Mouse (Mus musculus): Measurements from ENCODE around the gene Stil. TPM values are rescaled to one million over a fixed set of nuclear protein-coding genes. Genes with fewer than 3 reads are reported as not detected.

Gene Stil
- total and polyA plus RNA-seq, 3 experiments = 0.08 to 0.36 TPM; not detected in 1

DNA sequence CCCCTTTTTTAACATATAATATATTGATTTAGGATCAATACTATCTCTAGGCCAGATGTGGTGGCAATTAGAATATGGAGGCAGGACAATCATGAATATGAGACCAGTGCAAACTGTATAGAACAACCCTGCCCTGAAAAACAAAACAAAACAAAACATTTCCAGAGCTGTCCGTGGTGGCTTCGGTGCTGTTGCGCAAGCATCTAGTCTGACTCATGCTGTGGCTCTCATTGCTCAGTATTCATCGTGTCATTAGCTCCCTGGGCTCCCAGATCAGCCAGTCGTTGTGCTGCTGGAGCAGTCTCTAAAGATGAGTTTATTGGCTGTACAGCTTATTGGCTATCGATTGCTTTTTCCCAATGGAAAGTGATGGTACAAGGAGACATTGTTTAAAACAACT is 35.1 kb downstream of the Stil start:
- H3K4me3 ChIP-seq = no peak overlapping the region
- no peak for TF ChIP-seq EP300 (IDR thresholded peaks at IDR 0.05; ENCODE audit: insufficient read depth, low read depth, low read length)
- TF ChIP-seq POLR2A (IDR thresholded peaks at IDR 0.05; ENCODE audit: insufficient read depth, low read depth, low read length) = no peak
- no peak for TF ChIP-seq CTCF (IDR thresholded peaks at IDR 0.05)
- H3K9ac ChIP-seq (ENCODE audit: low read depth, low read length) = no peak overlapping the region
- WGBS = 66% methylated on average over 6 of the region's 6 CpGs
- no peak overlapping the region for H3K27ac ChIP-seq
- H3K79me2 ChIP-seq (replicated peaks; ENCODE audit: control insufficient read depth, insufficient read depth, low read length) = no peaks in the 10 kb centered on the region
- no peaks in the 10 kb centered on the region for H3K4me1 ChIP-seq (ENCODE audit: control insufficient read depth, insufficient read depth, low read length)
- H3K36me3 ChIP-seq (ENCODE audit: control insufficient read depth, insufficient read depth, low read length) = no peaks in the 10 kb centered on the region
- H3K27me3 ChIP-seq (ENCODE audit: control insufficient read depth, insufficient read depth, low read length) = no peaks in the 10 kb centered on the region
- peak in 1 of 2 experiments; percentile 11 for DNase-seq
- intact Hi-C loops (cut with DNase I) = no loop called here

DNA sequence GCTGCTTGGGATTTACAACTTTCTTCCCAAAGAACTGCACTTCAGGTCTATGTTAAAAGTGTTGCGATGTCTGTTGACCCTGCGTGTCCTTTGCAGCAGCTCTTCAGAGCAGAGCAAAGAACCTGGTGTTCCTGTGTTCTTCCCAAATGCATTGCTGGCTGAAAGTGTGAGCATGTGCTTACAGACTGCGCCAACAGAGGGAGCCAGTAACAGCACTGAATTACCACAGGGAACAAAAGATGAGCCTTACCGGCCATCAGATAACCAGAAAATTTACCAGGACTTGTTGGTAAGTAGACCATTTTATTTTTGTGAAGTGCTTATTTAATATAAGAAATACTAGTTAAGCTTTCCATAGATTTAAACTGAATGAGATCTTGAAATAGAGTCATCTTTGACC is 38.3 kb downstream of the Stil start:
- Histone ChIP-seq H3K4me1 (ENCODE audit: control insufficient read depth, insufficient read depth, low read length) (no peaks in the 10 kb centered on the region), H3K4me3 (no peak overlapping the region), H3K27ac (no peak overlapping the region), H3K27me3 (ENCODE audit: control insufficient read depth, insufficient read depth, low read length) (no peaks in the 10 kb centered on the region), H3K36me3 (ENCODE audit: control insufficient read depth, insufficient read depth, low read length) (no peaks in the 10 kb centered on the region), H3K9ac (ENCODE audit: low read depth, low read length) (no peak overlapping the region), H3K79me2 (replicated peaks; ENCODE audit: control insufficient read depth, insufficient read depth, low read length) (no peaks in the 10 kb centered on the region)
- DNase-seq = peak; percentile 34 to 60
- WGBS = 29% methylated on average over 4 of the region's 4 CpGs
- TF ChIP-seq POLR2A (IDR thresholded peaks at IDR 0.05; ENCODE audit: insufficient read depth, low read depth, low read length) (no peak), CTCF (IDR thresholded peaks at IDR 0.05) (peak; percentile 93)
- intact Hi-C loops (cut with DNase I) = loop anchor here (1.0 kb wide), 1 partner anchor 47 kb away; no protein-coding TSS in a partner anchor

GRCm38 (mm10) chr4:115045621-115046020 is 45.7 kb downstream of the Stil start:
- no peak for DNase-seq
- intact Hi-C loops (cut with DNase I) = no loop called here
- 68% methylated on average over 3 of the region's 3 CpGs for WGBS

GRCm38 (mm10) chr4:115047750-115048149 is 47.8 kb downstream of the Stil start:
- no peaks in the 10 kb centered on the region for H3K36me3 ChIP-seq (ENCODE audit: control insufficient read depth, insufficient read depth, low read length)
- H3K27me3 ChIP-seq (ENCODE audit: control insufficient read depth, insufficient read depth, low read length) = peaks cover 2% of the 10 kb centered on the region
- H3K4me3 ChIP-seq = no peak overlapping the region
- H3K9ac ChIP-seq (ENCODE audit: low read depth, low read length) = no peak overlapping the region
- DNase-seq = peak; percentile 73 to 81
- peaks cover 4% of the 10 kb centered on the region; the same call in 1 of the 2 replicates for H3K4me1 ChIP-seq (ENCODE audit: control insufficient read depth, insufficient read depth, low read length)
- intact Hi-C loops (cut with DNase I) = loop anchor here (1.0 kb wide), 1 partner anchor 38 kb away; no protein-coding TSS in a partner anchor
- H3K79me2 ChIP-seq (replicated peaks; ENCODE audit: control insufficient read depth, insufficient read depth, low read length) = no peaks in the 10 kb centered on the region
- H3K27ac ChIP-seq = no peak overlapping the region
- 2% methylated on average over 5 of the region's 5 CpGs for WGBS
- TF ChIP-seq EP300 (IDR thresholded peaks at IDR 0.05; ENCODE audit: insufficient read depth, low read depth, low read length) = no peak
- TF ChIP-seq CTCF (IDR thresholded peaks at IDR 0.05) = peak; percentile 86
- no peak for TF ChIP-seq POLR2A (IDR thresholded peaks at IDR 0.05; ENCODE audit: insufficient read depth, low read depth, low read length)

More at GRCm38 (mm10) chr4:115045621-115046020, 45.7 kb downstream of the Stil start:
- H3K79me2 ChIP-seq (replicated peaks; ENCODE audit: control insufficient read depth, insufficient read depth, low read length) = no peaks in the 10 kb centered on the region
- TF ChIP-seq EP300 (IDR thresholded peaks at IDR 0.05; ENCODE audit: insufficient read depth, low read depth, low read length) (no peak), POLR2A (IDR thresholded peaks at IDR 0.05; ENCODE audit: insufficient read depth, low read depth, low read length) (no peak), CTCF (IDR thresholded peaks at IDR 0.05) (no peak)
- no peak overlapping the region for H3K9ac ChIP-seq (ENCODE audit: low read depth, low read length)
- H3K36me3 ChIP-seq (ENCODE audit: control insufficient read depth, insufficient read depth, low read length) = no peaks in the 10 kb centered on the region
- peaks cover 2% of the 10 kb centered on the region; the same call in 1 of the 2 replicates for H3K4me1 ChIP-seq (ENCODE audit: control insufficient read depth, insufficient read depth, low read length)
- H3K27ac ChIP-seq = no peak overlapping the region
- no peaks in the 10 kb centered on the region for H3K27me3 ChIP-seq (ENCODE audit: control insufficient read depth, insufficient read depth, low read length)
- no peak overlapping the region for H3K4me3 ChIP-seq

GRCm38 (mm10) chr4:115048190-115048589 is 48.2 kb downstream of the Stil start:
- no peak overlapping the region for H3K4me3 ChIP-seq
- intact Hi-C loops (cut with DNase I) = no loop called here
- TF ChIP-seq CTCF (IDR thresholded peaks at IDR 0.05) = no peak
- TF ChIP-seq EP300 (IDR thresholded peaks at IDR 0.05; ENCODE audit: insufficient read depth, low read depth, low read length) = no peak
- no peak for TF ChIP-seq POLR2A (IDR thresholded peaks at IDR 0.05; ENCODE audit: insufficient read depth, low read depth, low read length)

GRCm38 (mm10) chr4:115051245-115051644 is 51.3 kb downstream of the Stil start:
- intact Hi-C loops (cut with DNase I) = no loop called here
- DNase-seq = no peak
- 89% methylated on average over 5 of the region's 5 CpGs for WGBS
- H3K9ac ChIP-seq (ENCODE audit: low read depth, low read length) = no peak overlapping the region
- H3K4me3 ChIP-seq = no peak overlapping the region
- peaks cover 4% of the 10 kb centered on the region for H3K27me3 ChIP-seq (ENCODE audit: control insufficient read depth, insufficient read depth, low read length)
- H3K4me1 ChIP-seq (ENCODE audit: control insufficient read depth, insufficient read depth, low read length) = peaks cover 6% of the 10 kb centered on the region; the same call in 1 of the 2 replicates
- H3K79me2 ChIP-seq (replicated peaks; ENCODE audit: control insufficient read depth, insufficient read depth, low read length) = no peaks in the 10 kb centered on the region
- H3K36me3 ChIP-seq (ENCODE audit: control insufficient read depth, insufficient read depth, low read length) = no peaks in the 10 kb centered on the region
- TF ChIP-seq CTCF (IDR thresholded peaks at IDR 0.05) (no peak), POLR2A (IDR thresholded peaks at IDR 0.05; ENCODE audit: insufficient read depth, low read depth, low read length) (no peak), EP300 (IDR thresholded peaks at IDR 0.05; ENCODE audit: insufficient read depth, low read depth, low read length) (no peak)
- H3K27ac ChIP-seq = no peak overlapping the region

More at GRCm38 (mm10) chr4:115048190-115048589, 48.2 kb downstream of the Stil start:
- peaks cover 6% of the 10 kb centered on the region; the same call in 1 of the 2 replicates for H3K4me1 ChIP-seq (ENCODE audit: control insufficient read depth, insufficient read depth, low read length)
- no peak for DNase-seq
- peaks cover 4% of the 10 kb centered on the region for H3K27me3 ChIP-seq (ENCODE audit: control insufficient read depth, insufficient read depth, low read length)
- H3K9ac ChIP-seq (ENCODE audit: low read depth, low read length) = no peak overlapping the region
- no peaks in the 10 kb centered on the region for H3K79me2 ChIP-seq (replicated peaks; ENCODE audit: control insufficient read depth, insufficient read depth, low read length)
- no peak overlapping the region for H3K27ac ChIP-seq
- 58% methylated on average over 8 of the region's 8 CpGs for WGBS
- H3K36me3 ChIP-seq (ENCODE audit: control insufficient read depth, insufficient read depth, low read length) = no peaks in the 10 kb centered on the region
